Comparison of ENCODE assay signal across 8 mouse cellular contexts in the genomic region with DNA sequence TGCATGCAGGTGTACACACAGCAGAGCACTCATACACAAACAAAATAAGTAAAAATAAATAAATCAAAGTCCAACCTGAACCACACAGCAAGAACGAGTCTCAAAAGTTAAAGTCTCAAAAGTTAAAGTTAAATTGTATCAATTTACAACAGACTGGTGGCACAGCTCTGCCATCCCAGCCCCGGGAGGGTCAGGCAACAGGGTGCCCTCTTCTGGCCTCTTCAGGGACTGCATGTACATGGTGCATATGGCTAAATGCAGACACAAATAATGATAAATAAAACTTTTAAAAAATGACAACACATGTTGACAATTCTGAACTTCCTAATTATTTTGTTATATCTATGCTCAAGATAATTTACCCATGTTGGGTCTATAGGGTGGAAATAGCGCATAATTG. TPM values are rescaled to one million over a fixed set of nuclear protein-coding genes. Genes with fewer than 3 reads are reported as not detected.
DNase-seq lines count a peak whose midpoint lies in the region; TF ChIP-seq lines count a peak whose summit lies in the region.

No protein-coding gene starts in this region.

- TF ChIP-seq CTCF in thymus, adult 2 months (IDR thresholded peaks at IDR 0.05; ENCODE audit: borderline replicate concordance, control insufficient read depth, extremely low read depth, insufficient read depth, low read length, poor library complexity) = peak; percentile 65; the same call in 1 of the 2 replicates
- TF ChIP-seq CTCF in liver, adult 2 months (IDR thresholded peaks at IDR 0.05; ENCODE audit: low read depth, low read length) = peak; percentile 88

- intact Hi-C loops in heart, postnatal 14 days (cut with DNase I) = loop anchor here (1.0 to 10.0 kb wide), 2 partner anchors 394 to 455 kb away; no protein-coding TSS in a partner anchor

- no peaks in the 10 kb centered on the region for H3K79me2 ChIP-seq in liver, adult 2 months (ENCODE audit: control insufficient read depth, insufficient read depth, low read length)

- no peaks in the 10 kb centered on the region for H3K9me3 ChIP-seq in heart, embryonic 10.5 days

- no peak overlapping the region for H3K27ac ChIP-seq in heart, embryonic 10.5 days
- H3K27ac ChIP-seq in thymus, adult 2 months (ENCODE audit: control insufficient read depth, insufficient read depth, low read length) = no peak overlapping the region
- no peak overlapping the region for H3K27ac ChIP-seq in liver, adult 2 months (replicated peaks; ENCODE audit: insufficient read depth, low read depth, low read length)

- WGBS in heart, embryonic 10.5 days = 57% methylated on average over 3 of the region's 3 CpGs
- 64% methylated on average over 3 of the region's 3 CpGs for WGBS in thymus, adult 2 months
- WGBS in liver, adult 2 months = 36% methylated on average over 3 of the region's 3 CpGs

- no peak for TF ChIP-seq POLR2A in thymus, adult 2 months (IDR thresholded peaks at IDR 0.05; ENCODE audit: control insufficient read depth, extremely low read depth, insufficient read depth, low read length, poor library complexity)
- TF ChIP-seq POLR2A in liver, adult 2 months (IDR thresholded peaks at IDR 0.05; ENCODE audit: extremely low read depth, insufficient read depth, low read length) = no peak

- H3K4me1 ChIP-seq in heart, embryonic 10.5 days = peaks cover 42% of the 10 kb centered on the region
- no peaks in the 10 kb centered on the region for H3K4me1 ChIP-seq in thymus, adult 2 months (replicated peaks; ENCODE audit: control insufficient read depth, insufficient read depth, low read length)
- H3K4me1 ChIP-seq in liver, adult 2 months (ENCODE audit: control insufficient read depth, insufficient read depth, low read length) = peaks cover 14% of the 10 kb centered on the region

- no peak overlapping the region for H3K9ac ChIP-seq in liver, adult 2 months (ENCODE audit: low read depth, low read length)

- H3K4me3 ChIP-seq in heart, embryonic 10.5 days = no peak overlapping the region
- H3K4me3 ChIP-seq in thymus, adult 2 months (ENCODE audit: control insufficient read depth, insufficient read depth, low read length) = no peak overlapping the region
- H3K4me3 ChIP-seq in liver, adult 2 months (ENCODE audit: insufficient read depth, low read depth, low read length) = no peak overlapping the region

- H3K27me3 ChIP-seq in heart, embryonic 10.5 days (ENCODE audit: insufficient read depth, poor library complexity, severe bottlenecking) = 0 out of 2 replicates have a peak, but pooled peaks cover 7% of the 10 kb centered on the region
- no peaks in the 10 kb centered on the region; the same call in 1 of the 2 replicates for H3K27me3 ChIP-seq in thymus, adult 2 months (ENCODE audit: control insufficient read depth, insufficient read depth, low read length)
- no peaks in the 10 kb centered on the region for H3K27me3 ChIP-seq in liver, adult 2 months (ENCODE audit: control insufficient read depth, insufficient read depth, low read length)

- H3K36me3 ChIP-seq in heart, embryonic 10.5 days = no peaks in the 10 kb centered on the region
- no peaks in the 10 kb centered on the region for H3K36me3 ChIP-seq in thymus, adult 2 months (ENCODE audit: control insufficient read depth, insufficient read depth, low read length)
- no peaks in the 10 kb centered on the region for H3K36me3 ChIP-seq in liver, adult 2 months (ENCODE audit: control insufficient read depth, insufficient read depth, low read length)

- DNase-seq in heart, postnatal 14 days = peak; percentile 30 to 66
- DNase-seq in heart, embryonic 10.5 days (ENCODE audit: low spot score) = no peak
- DNase-seq in thymus, adult 2 months = peak; percentile 63
- no peak for DNase-seq in thymus, adult 18-20 months
- peak; percentile 90 for DNase-seq in liver, adult 2 months (ENCODE audit: extremely low read depth, low read depth, low spot score)
- peak; percentile 84 for DNase-seq in testis, postnatal 10 days (ENCODE audit: low spot score)
- no peak for DNase-seq in urinary bladder, adult 2 months (ENCODE audit: low spot score)
- DNase-seq in cerebellum, adult 8-10 months = no peak

RNA-seq across cellular contexts. Expression of gene A930018P22Rik, which starts 8.4 kb away (rescaled TPM):
- total RNA-seq in heart, postnatal 14 days (2021) = under 1 TPM; 0.48 to 0.63 TPM
- 0.55 and 0.71 TPM in 2 replicates for polyA plus RNA-seq in heart, embryonic 10.5 days (2016; fragmentation: Nextera tagmentation; extraction: Ambion mirVana)
- polyA plus RNA-seq in thymus, adult 2 months (2012; rRNA removed) = 0.45 TPM in 1 of 2 replicates, not detected in the other
- 0.18 TPM in 1 of 2 replicates, not detected in the other for total RNA-seq in liver, adult 2 months (2014; rRNA removed)
- 0.26 and 0.35 TPM in 2 replicates for polyA plus RNA-seq in liver, adult 2 months (2012; rRNA removed)
- polyA plus RNA-seq in urinary bladder, adult 2 months (2012; rRNA removed) = 0.09 and 0.12 TPM in 2 replicates

RNA-seq across cellular contexts. Expression of gene Cd59a, which starts 35.4 kb away (rescaled TPM):
- 10 to 100 TPM; 42.6 to 52.3 TPM for total RNA-seq in heart, postnatal 14 days (2021)
- polyA plus RNA-seq in heart, embryonic 10.5 days (2016; fragmentation: Nextera tagmentation; extraction: Ambion mirVana) = 70.8 and 82.0 TPM in 2 replicates
- 3.5 and 4.5 TPM in 2 replicates for polyA plus RNA-seq in thymus, adult 2 months (2012; rRNA removed)
- total RNA-seq in liver, adult 2 months (2014; rRNA removed) = 62.5 and 69.5 TPM in 2 replicates
- 28.6 and 39.5 TPM in 2 replicates for polyA plus RNA-seq in liver, adult 2 months (2012; rRNA removed)
- polyA plus RNA-seq in urinary bladder, adult 2 months (2012; rRNA removed) = 122 and 131 TPM in 2 replicates

Comparison
In these comparisons a context has a peak if more than half of its experiments do, and no peak if none do; other contexts are left out.
1. DNase-seq: peak in heart, postnatal 14 days (2 of 2), thymus, adult 2 months (single experiment), liver, adult 2 months (single experiment) and testis, postnatal 10 days (single experiment); none in heart, embryonic 10.5 days (single experiment), thymus, adult 18-20 months (0 of 2), urinary bladder, adult 2 months (single experiment) and cerebellum, adult 8-10 months (single experiment).